Mouse (Mus musculus) adrenal gland, adult 2 months (tissue): Measurements from ENCODE around the gene 4632433K11Rik. TPM values are rescaled to one million over a fixed set of nuclear protein-coding genes. Genes with fewer than 3 reads are reported as not detected.
"Not testable (repeated sequence)": the region's sequence is repeated elsewhere in the genome, so short reads cannot be mapped to it uniquely, and the experiment has no call there.

ENCODE experiments used
- DNase-seq: peaks from one replicate; pipeline ENCODE4 v3.0.0; 2021
- long read RNA-seq: library from polyadenylated mRNA; stranded (forward); transcript quantifications from one replicate; pipeline ENCODE4 v2.0.0, GENCODE M21; 2021
- polyA plus RNA-seq: library from polyadenylated mRNA; depleted of rRNA; stranded (reverse); fragments of >200 nt; gene quantifications from 2 replicates; pipeline ENCODE4 v1.2.3, GENCODE M21; 2012; rRNA removed
- total RNA-seq, 2 experiments: library from RNA; stranded (reverse); gene quantifications; 2 replicates each; pipeline ENCODE4 v1.2.3; 2021

4632433K11Rik gene
- total RNA-seq (under 1 TPM in 1 of 2 experiments, not detected in 1; 0.92 TPM), polyA plus RNA-seq (not detected in 2 replicates)
- long read RNA-seq, partial matches to known transcripts: 0 of 1 reads
- long read RNA-seq, other reads (novel, unspliced or antisense): 0 of 1 reads

DNA sequence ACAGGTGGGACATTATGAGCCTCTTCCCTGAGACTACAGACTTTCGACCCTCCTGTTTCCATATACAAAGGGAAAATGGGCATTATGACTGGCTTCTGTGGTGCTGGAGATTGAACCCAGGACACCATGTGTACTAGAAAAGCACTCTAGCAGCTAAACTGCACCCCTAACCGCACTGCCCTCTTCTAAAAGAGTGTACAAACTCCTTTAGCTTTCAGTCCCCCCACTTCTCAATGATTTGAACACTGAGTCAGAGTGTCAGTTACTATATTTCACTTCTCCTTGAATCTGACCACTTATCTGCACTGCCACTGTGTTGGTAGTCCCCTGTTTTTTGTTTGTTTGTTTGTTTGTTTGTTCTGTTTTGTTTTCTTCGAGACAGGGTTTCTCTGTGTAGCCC, at the start of gene 4632433K11Rik:
4632433K11Rik (plus strand) TSS at position 301 of the 400 bp plus-strand sequence.
- DNase-seq: no peak

DNA sequence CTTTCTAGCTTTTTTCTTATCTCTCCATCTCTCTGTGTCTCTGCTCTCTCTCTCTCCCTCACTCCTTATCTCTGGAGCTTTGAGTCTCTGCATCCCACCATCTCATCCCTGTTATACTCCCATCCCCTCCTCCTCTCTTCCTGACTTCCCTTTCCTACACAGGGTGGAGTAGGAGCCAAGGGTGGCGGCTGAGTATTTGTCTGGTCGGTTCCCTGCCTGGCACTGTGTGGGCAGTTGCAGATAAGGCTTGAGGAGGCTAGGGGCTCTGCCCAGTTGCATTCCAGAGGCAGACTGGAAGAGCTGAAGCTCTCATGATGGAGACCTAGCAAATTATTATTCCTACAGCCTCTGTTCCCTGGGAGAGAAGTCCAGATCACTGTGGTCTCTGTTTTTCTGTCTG, 45.7 kb upstream of the 4632433K11Rik start:
- DNase-seq: no peak

GRCm38 (mm10) chr7:4993347-4993998, 40.4 kb upstream of the 4632433K11Rik start:
- DNase-seq: no peak

DNA sequence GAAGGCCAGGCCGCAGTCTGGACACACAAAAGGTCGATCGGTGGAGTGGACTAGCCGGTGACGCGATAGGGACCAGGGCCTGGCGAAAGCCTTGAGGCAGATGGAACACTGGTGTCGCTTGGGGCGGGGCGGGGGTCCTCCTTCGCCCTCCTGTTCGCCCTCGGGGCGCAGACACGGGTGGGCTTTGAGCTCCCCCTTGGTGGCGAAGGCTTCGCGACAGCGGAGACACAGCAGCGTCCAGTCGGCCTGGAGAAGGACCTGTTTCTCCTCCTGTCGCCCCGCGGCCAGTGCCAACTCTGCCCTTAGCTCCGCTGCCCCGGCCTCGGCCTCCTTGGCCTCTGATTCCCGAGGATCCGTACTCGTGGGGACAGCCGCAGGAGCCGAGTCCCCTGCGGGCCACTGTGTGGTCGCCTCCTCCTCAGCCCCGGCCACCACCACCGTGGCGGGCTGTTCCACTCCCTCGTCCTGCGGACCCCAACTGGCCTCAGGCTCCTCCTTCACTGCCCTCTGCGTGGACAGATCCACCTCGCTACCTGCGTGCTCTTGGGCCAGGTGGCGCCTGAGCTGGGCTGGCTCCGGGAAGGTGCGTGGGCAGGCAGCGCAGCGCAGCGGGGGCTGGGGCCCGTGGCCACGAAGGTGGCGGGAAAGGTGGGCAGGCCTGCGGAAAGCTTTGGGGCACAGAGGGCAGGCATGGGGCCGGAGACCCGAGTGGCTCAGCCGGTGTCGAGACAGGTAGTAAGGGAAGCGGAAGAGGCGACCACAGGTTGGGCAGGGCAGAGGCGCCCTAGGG, 39.7 kb upstream of the 4632433K11Rik start:
- no peak for DNase-seq

DNA sequence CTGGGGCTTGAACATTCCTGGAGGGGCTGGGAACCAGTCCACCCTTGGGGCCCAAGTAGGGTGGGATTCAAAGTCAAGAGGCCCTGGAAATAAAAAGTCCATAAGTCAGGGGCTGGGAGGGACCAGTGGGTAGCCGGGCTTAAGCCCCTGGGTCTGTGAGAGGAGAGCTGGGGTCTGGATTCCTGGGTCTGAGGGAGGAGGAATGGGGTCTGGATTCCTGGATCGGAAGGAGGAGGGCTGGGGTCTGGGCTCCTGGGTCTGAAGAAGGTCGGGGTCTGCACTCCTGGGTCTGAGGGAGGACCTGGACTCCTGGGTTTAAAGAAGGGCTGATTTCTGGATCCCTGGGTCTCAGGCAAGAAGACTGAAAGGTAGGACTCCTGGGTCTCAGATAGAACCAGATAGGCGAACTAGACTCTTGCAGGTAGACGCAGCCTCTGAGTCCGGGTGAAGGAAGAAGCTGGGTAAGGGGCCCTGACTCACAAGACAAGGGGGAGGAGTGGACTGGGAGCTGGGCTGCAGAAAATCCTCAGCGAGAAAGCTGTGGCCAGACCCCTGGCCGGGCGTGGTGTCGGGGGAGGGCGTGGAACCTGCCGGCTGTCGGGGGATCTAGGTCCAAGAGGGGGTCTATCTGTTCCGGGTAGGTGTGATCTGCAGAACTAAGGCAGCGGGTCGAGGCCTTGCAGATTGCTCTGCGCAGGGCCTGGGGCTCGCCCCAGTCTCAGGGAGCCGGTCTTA, 38.5 kb upstream of the 4632433K11Rik start:
- DNase-seq: no peak

- DNase-seq: peak; percentile 96
Observed at GRCm38 (mm10) chr7:4996003-4996895, 37.7 kb upstream of the 4632433K11Rik start, which contains the start of gene Zfp579. Gene Zfp579 (minus strand): TSS chr7:4996158.

DNA sequence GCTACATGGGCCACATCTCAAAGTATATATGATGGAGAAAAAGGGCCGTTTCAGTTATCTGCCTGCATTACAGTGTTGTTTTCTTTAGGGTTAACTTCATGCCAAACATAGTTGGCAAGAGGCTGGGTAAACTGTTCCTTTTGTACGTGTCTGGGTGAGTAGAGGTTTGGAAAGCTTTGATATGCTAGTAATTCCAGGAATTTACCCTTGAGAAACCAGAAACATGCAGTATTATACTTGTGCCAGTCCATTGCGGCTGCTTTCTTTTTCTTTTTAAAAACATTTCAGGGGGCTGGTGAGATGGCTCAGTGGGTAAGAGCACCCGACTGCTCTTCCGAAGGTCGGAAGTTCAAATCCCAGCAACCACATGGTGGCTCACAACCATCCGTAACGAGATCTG, 37.0 kb upstream of the 4632433K11Rik start:
- no peak for DNase-seq

DNA sequence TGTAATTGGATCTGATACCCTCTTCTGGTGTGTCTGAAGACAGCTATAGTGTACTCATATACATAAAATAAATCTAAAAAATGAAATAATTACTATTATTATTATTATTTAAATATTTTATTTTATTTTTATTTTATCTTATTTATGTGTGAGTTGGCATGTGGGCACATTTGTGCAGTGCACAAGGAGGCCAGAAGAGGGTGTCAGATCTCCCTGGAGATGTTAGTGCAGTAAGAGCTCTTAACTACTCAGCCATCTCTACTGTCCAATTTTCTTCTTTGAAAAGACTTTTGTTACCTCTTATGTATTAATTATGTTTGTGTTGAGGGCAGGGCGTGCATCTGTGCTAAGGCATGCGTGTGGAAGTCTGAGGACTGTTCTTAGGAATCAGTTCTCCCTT, 34.0 kb upstream of the 4632433K11Rik start:
- no peak for DNase-seq

DNA sequence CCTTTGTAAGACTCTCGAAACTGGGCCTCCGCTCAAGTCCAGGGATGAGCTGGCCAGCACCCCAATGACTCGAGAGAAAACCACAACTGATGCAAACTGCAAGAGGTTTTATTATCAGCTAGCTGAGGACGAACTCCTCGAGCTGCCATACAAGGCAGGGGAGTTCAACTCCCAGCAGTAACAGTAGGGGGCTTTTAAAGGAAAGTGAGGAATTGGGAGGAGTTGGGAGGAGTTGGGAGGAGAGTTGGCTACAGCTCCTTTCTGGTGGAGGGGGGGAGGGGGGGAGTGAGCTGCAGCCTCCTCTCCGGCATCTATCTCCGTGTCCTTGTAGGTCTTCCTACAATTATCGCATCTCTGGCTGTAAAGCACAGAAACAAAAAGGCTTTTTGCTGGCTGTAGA, 31.0 kb upstream of the 4632433K11Rik start:
- not testable (repeated sequence) for DNase-seq

- no peak for DNase-seq
Observed at GRCm38 (mm10) chr7:5008229-5008628, 25.7 kb upstream of the 4632433K11Rik start.

- no peak for DNase-seq
Observed at GRCm38 (mm10) chr7:5012681-5013513, 21.0 kb upstream of the 4632433K11Rik start.

DNA sequence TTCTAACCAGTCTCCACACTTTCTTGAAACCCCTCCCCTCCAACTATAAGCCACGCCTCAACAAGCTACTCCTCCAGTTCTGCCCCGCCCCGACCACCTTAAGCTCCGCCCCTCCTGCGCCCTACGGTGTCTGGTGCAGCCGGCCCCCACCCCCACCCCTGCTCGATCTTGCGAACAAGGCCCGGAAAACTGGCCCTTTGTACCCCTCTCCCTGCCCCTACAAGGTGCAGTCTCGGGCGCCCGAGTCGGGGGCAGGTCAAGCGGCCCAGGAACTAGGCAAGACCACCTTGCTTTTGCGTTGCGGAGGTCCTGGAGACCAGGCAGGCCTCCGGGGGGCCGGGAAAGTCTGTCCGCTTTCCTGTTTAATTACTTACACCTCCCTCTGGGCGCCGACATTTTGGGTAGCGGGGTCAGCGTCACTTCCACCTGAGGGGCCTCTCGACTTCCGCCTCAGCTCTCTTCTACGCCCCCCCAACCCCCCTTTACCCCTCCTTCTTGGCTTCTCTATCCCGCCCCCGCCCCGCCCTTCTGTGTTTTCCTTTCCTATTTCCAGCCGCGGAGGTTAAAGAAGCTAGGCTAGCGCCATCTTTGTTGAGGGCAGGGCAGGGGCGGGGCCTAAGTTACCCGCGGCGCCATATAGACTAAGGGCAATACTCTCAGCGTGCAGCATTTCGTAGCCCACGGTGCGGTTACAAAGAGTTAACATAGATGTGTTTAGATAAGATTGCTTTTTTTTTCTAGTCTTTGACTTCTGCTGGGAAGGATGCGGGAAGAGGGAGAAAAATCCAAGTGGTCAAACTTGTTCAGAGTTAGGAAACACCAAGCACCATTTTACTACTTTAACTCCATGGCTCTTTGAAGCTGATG, 19.4 kb upstream of the 4632433K11Rik start, which contains the start of the genes Zfp524 and Fiz1:
Zfp524 (plus strand) TSS at position 165 of the 867 bp plus-strand sequence.
Fiz1 (minus strand) TSS at position 447 of the 867 bp plus-strand sequence.
- peak; percentile 98 for DNase-seq

- peak; percentile 98 for DNase-seq
Observed at GRCm38 (mm10) chr7:5015118-5016001, 18.6 kb upstream of the 4632433K11Rik start, which contains the start of gene Gm44973. Gene Gm44973 (plus strand): TSS chr7:5015496.

DNA sequence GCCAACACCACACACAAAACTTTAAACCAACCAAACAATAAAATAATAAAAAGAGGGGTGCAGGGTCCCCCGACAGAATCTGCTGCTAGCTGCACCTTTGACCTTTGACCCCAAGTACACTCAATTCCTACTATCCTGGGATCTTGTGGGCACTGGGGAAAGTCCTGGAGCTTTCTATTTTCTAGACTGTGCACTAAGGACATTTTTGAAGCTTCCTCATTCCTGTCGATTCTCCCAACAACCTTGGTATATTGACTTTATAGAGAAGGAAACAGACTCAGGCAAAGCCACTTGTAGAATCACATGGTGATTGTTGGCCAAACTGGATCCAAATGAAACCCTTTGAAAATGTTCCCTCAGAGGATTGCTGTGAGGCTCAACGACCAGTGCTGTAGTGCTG, 17.9 kb upstream of the 4632433K11Rik start:
- no peak for DNase-seq

DNA sequence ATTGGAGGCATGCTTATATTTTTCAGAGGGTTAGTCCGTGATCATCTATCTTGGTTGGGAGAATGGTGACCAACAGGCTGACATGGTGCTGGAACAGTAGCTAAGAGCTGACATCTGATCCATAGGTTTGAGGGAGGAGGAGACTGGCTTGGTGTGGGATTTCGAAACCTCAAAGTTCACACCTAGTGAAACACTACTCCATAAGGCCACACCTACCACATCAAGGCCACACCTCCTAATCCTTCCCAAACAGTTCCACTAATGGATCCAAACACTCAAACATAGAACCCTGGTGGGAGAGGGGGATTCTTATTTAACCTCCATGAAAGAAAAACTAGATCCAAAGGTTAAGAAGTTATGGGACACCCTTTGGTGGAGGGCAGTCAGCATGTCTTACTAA, 17.0 kb upstream of the 4632433K11Rik start:
- no peak for DNase-seq

DNA sequence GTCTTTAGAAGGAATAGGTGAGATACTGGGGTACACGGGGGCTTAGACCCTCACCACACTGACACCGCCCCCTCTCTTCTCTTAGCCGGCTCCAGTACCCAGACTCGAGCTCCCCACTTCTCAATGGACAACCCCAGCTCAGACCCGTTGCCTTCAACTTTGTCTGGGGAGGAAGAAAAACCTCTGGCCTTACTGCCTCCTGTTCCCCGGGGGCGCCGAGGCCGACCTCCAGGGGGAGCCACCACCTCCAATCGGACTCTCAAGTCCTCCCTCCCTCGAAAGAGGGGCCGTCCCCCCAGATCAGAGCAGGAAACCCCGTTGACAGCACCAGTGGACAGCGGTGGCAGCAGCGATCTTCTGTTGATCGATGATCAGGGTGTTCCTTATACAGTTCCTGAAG, 16.6 kb upstream of the 4632433K11Rik start:
- no peak for DNase-seq

DNA sequence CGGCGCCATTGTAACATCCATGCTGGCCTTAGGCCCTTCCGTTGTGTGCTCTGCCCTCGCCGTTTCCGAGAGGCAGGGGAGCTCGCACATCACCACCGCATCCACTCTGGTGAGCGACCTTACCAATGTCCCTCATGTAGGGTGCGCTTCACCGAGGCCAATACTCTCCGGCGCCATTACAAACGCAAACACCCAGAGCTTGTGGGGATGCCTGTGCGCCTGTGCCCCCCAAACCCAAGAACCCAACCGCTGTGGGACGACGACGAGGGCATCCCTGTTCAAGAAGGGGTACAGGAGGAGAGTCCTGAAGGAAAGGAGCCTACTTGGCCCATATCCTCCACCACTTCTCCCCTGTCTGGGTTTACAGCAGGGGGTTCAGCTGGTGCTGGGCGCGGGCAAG, 16.0 kb upstream of the 4632433K11Rik start:
- no peak for DNase-seq

- DNase-seq: not testable (repeated sequence)
Observed at GRCm38 (mm10) chr7:5019576-5019975, 14.3 kb upstream of the 4632433K11Rik start.
